Mouse (Mus musculus): ENCODE data around the gene Gm4836.
"Not testable (repeated sequence)": the region's sequence is repeated elsewhere in the genome, so short reads cannot be mapped to it uniquely, and the experiment has no call there.

Gene Gm4836

GRCm38 (mm10) chrX:28293532-28293931 is at the start of gene Gm4836:
Gene Gm4836 (minus strand): TSS chrX:28293632.
- not testable (repeated sequence) for DNase-seq (ENCODE audit: low spot score in 2 of 2)
